Mouse (Mus musculus) splenic B cell, adult 2 months (primary cell): ENCODE data around the gene Noxred1.

Source experiments
- DNase-seq: peaks from one replicate; pipeline ENCODE4 v3.0.0-alpha.2; 2011; ENCODE audit warnings: low read depth, low spot score
- H3K27me3 ChIP-seq: 2 replicates; pipeline ENCODE4 v1.6.1; 2012; ENCODE audit warnings: mild to moderate bottlenecking, low read length, moderate library complexity, mixed read lengths; ENCODE audit not compliant: control insufficient read depth, poor library complexity, insufficient read depth, severe bottlenecking
- H3K36me3 ChIP-seq: 2 replicates; pipeline ENCODE4 v1.6.1; 2012; ENCODE audit warnings: mild to moderate bottlenecking, low read length, moderate library complexity, mixed read lengths; ENCODE audit not compliant: control insufficient read depth, poor library complexity, insufficient read depth, severe bottlenecking

The Noxred1 gene

GRCm38 (mm10) chr12:87201694-87202093 is 36.8 kb downstream of the Noxred1 start:
- H3K36me3 ChIP-seq = no peaks in the 10 kb centered on the region
- H3K27me3 ChIP-seq = no peaks in the 10 kb centered on the region
- DNase-seq = peak; percentile 38

GRCm38 (mm10) chr12:87199973-87200586 is 38.5 kb downstream of the Noxred1 start, which contains the start of gene Tmed8:
Tmed8 (minus strand) TSS chr12:87200454.
- peak; percentile 86 for DNase-seq
- Histone ChIP-seq H3K36me3 (no peaks in the 10 kb centered on the region), H3K27me3 (no peaks in the 10 kb centered on the region)

GRCm38 (mm10) chr12:87199206-87199972 is 39.1 kb downstream of the Noxred1 start, which contains the start of gene Samd15:
Samd15 (plus strand) TSS chr12:87199723.
- DNase-seq = peak; percentile 31
- Histone ChIP-seq H3K27me3 (no peaks in the 10 kb centered on the region), H3K36me3 (no peaks in the 10 kb centered on the region)

- H3K27me3 ChIP-seq = no peaks in the 10 kb centered on the region
- no peak for DNase-seq
- no peaks in the 10 kb centered on the region for H3K36me3 ChIP-seq
Measured at GRCm38 (mm10) chr12:87198792-87199191, 39.7 kb downstream of the Noxred1 start.

- peak; percentile 25 for DNase-seq
- H3K36me3 ChIP-seq = no peaks in the 10 kb centered on the region
- no peaks in the 10 kb centered on the region for H3K27me3 ChIP-seq
Measured at GRCm38 (mm10) chr12:87196310-87196709, 42.2 kb downstream of the Noxred1 start.

GRCm38 (mm10) chr12:87195069-87195468 is 43.5 kb downstream of the Noxred1 start:
- no peak for DNase-seq
- Histone ChIP-seq H3K27me3 (no peaks in the 10 kb centered on the region), H3K36me3 (no peaks in the 10 kb centered on the region)

GRCm38 (mm10) chr12:87193008-87193407 is 45.5 kb downstream of the Noxred1 start:
- DNase-seq = peak; percentile 60
- no peaks in the 10 kb centered on the region for H3K36me3 ChIP-seq
- H3K27me3 ChIP-seq = no peaks in the 10 kb centered on the region

GRCm38 (mm10) chr12:87177631-87178030 is 60.9 kb downstream of the Noxred1 start:
- DNase-seq = no peak
- Histone ChIP-seq H3K36me3 (peaks cover 4% of the 10 kb centered on the region), H3K27me3 (no peaks in the 10 kb centered on the region)

GRCm38 (mm10) chr12:87175194-87175946 is 63.2 kb downstream of the Noxred1 start:
- peaks cover 9% of the 10 kb centered on the region for H3K36me3 ChIP-seq
- no peak for DNase-seq
- no peaks in the 10 kb centered on the region for H3K27me3 ChIP-seq
